In the genomic region with DNA sequence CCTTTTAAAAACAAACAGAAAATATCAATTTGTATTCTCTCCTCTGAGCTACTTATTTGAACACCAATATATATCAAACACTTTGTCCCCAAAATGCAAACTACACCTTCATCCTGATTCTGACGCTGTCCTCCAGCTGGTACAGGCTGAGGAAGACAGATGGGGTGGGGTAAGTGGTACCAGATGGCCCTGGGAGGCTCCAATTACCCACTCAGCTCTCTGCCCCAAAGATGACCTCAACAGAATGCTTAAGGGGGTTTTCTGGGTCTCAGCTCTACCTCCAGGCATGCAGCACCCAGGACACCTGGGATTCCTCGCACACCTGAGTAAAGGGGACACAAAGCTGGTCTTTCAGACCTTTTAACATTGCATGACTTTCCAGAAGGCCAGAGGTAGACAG, we compare ENCODE assay signal across 12 mouse cellular contexts. TPM values are rescaled to one million over a fixed set of nuclear protein-coding genes. Genes with fewer than 3 reads are reported as not detected.
DNase-seq lines count a peak whose midpoint lies in the region; ATAC-seq and TF ChIP-seq lines count a peak whose summit lies in the region.
"Had no signal": no experiment of that assay in that cellular context is flagged by ENCODE, and none has a peak within 500 bp of the region (broad histone marks: within the 10 kb centered on the region; RNA-seq: fewer than 3 reads in every experiment).

No protein-coding gene starts in this region.

- WGBS in embryonic facial prominence, embryonic 14.5 days, result 17% methylated on average over 2 of the region's 2 CpGs
- WGBS in neural tube, embryonic 11.5 days, result 27% methylated on average over 2 of the region's 2 CpGs

- no peaks in the 10 kb centered on the region for H3K9me3 ChIP-seq in megakaryocyte, embryonic 14.5 days
- no peaks in the 10 kb centered on the region for H3K9me3 ChIP-seq in embryonic facial prominence, embryonic 14.5 days (ENCODE audit: control insufficient read depth, low read length)
- H3K9me3 ChIP-seq in neural tube, embryonic 11.5 days (ENCODE audit: control insufficient read depth, low read length), result no peaks in the 10 kb centered on the region
- H3K9me3 ChIP-seq: liver, embryonic 12.5 days had no signal

- H3K27me3 ChIP-seq in megakaryocyte, embryonic 14.5 days (replicated peaks), result no peaks in the 10 kb centered on the region
- H3K27me3 ChIP-seq in embryonic facial prominence, embryonic 14.5 days (replicated peaks; ENCODE audit: control insufficient read depth, insufficient read depth, low read length), result no peaks in the 10 kb centered on the region
- H3K27me3 ChIP-seq in neural tube, embryonic 11.5 days (ENCODE audit: control insufficient read depth, insufficient read depth, low read length), result no peaks in the 10 kb centered on the region
- H3K27me3 ChIP-seq: liver, embryonic 12.5 days had no signal

- DNase-seq in brain, adult 2 months (ENCODE audit: low read depth, low spot score), result peak; percentile 64
- peak; percentile 49 for DNase-seq in embryonic facial prominence, embryonic 14.5 days (ENCODE audit: low spot score)
- DNase-seq in neural tube, embryonic 11.5 days (ENCODE audit: low spot score), result peak; percentile 64
- DNase-seq in gastrocnemius, adult 2 months, result no peak
- DNase-seq in adrenal gland, postnatal 10 days, result no peak
- DNase-seq: cerebellum, adult 11-12 months; gastrocnemius, postnatal 25 days; lung, postnatal 36 days had no signal

- no peak overlapping the region for H3K4me2 ChIP-seq in embryonic facial prominence, embryonic 14.5 days (ENCODE audit: low read depth, low read length)
- no peak overlapping the region for H3K4me2 ChIP-seq in neural tube, embryonic 11.5 days (ENCODE audit: low read depth)
- H3K4me2 ChIP-seq: liver, embryonic 12.5 days had no signal

- peak overlapping the region; percentile 56 for H3K4me3 ChIP-seq in megakaryocyte, embryonic 14.5 days (replicated peaks)
- no peak overlapping the region for H3K4me3 ChIP-seq in embryonic facial prominence, embryonic 14.5 days (ENCODE audit: low read depth, low read length)
- H3K4me3 ChIP-seq in neural tube, embryonic 11.5 days (ENCODE audit: low read depth, low read length), result no peak overlapping the region
- H3K4me3 ChIP-seq in gastrocnemius, adult 2 months, result no peak overlapping the region
- H3K4me3 ChIP-seq: liver, embryonic 12.5 days had no signal

- intact Hi-C loops in gastrocnemius, adult 2 months (cut with DNase I), result no loop called here

- no peak for TF ChIP-seq CTCF in gastrocnemius, adult 2 months (IDR thresholded peaks at IDR 0.05)

- peaks cover 100% of the 10 kb centered on the region for H3K4me1 ChIP-seq in megakaryocyte, embryonic 14.5 days
- H3K4me1 ChIP-seq in embryonic facial prominence, embryonic 14.5 days (ENCODE audit: control insufficient read depth, insufficient read depth, low read length), result peaks cover 71% of the 10 kb centered on the region
- peaks cover 63% of the 10 kb centered on the region for H3K4me1 ChIP-seq in neural tube, embryonic 11.5 days (ENCODE audit: control insufficient read depth, insufficient read depth, low read length)

- no peak overlapping the region for H3K9ac ChIP-seq in embryonic facial prominence, embryonic 14.5 days (ENCODE audit: low read depth, low read length)
- no peak overlapping the region for H3K9ac ChIP-seq in neural tube, embryonic 11.5 days (ENCODE audit: low read length)
- H3K9ac ChIP-seq: liver, embryonic 12.5 days had no signal

- no peak overlapping the region for H3K27ac ChIP-seq in embryonic facial prominence, embryonic 14.5 days (replicated peaks; ENCODE audit: low read depth, low read length)
- 0 out of 2 replicates have a peak overlapping the region, but pooled peaks have one; percentile 24 for H3K27ac ChIP-seq in neural tube, embryonic 11.5 days (ENCODE audit: low read depth, low read length)
- H3K27ac ChIP-seq in gastrocnemius, adult 2 months, result no peak overlapping the region

- H3K36me3 ChIP-seq in megakaryocyte, embryonic 14.5 days (replicated peaks; ENCODE audit: low read length), result peaks cover 79% of the 10 kb centered on the region
- H3K36me3 ChIP-seq in embryonic facial prominence, embryonic 14.5 days (ENCODE audit: control insufficient read depth, insufficient read depth, low read length), result no peaks in the 10 kb centered on the region
- H3K36me3 ChIP-seq in neural tube, embryonic 11.5 days (ENCODE audit: control insufficient read depth, insufficient read depth, low read length), result no peaks in the 10 kb centered on the region

- no peak for ATAC-seq in megakaryocyte, adult 5-6 weeks (ENCODE audit: poor library complexity, severe bottlenecking)
- no peak for ATAC-seq in embryonic facial prominence, embryonic 14.5 days (ENCODE audit: low read depth)
- ATAC-seq in neural tube, embryonic 11.5 days (ENCODE audit: insufficient read depth, low FRiP score, low TSS enrichment), result no peak
- ATAC-seq: intestine, postnatal 0 days; liver, embryonic 12.5 days had no signal

RNA-seq across cellular contexts. Expression of gene Tspan14, which starts 13.9 kb away (rescaled TPM):
- 20.9 and 22.8 TPM in 2 replicates for polyA plus RNA-seq in megakaryocyte, embryonic 14.5 days (2012; ENCODE audit: insufficient read depth, low replicate concordance)
- 60.6 and 66.0 TPM in 2 replicates for total RNA-seq in megakaryocyte, adult 5-6 weeks (2015)
- total RNA-seq in megakaryocyte, adult 5-6 weeks (2017), result 72.4 and 76.5 TPM in 2 replicates
- polyA plus RNA-seq in embryonic facial prominence, embryonic 14.5 days (2014; fragmentation: Nextera tagmentation; extraction: Ambion mirVana), result 72.7 and 76.2 TPM in 2 replicates
- polyA plus RNA-seq in neural tube, embryonic 11.5 days (2014; fragmentation: Nextera tagmentation; extraction: Ambion mirVana), result 118 and 125 TPM in 2 replicates
- total RNA-seq in gastrocnemius, adult 2 months (2021), result 10 to 100 TPM; 11.0 to 16.8 TPM
- total RNA-seq in adrenal gland, postnatal 10 days (2021), result 10 to 100 TPM; 50.0 to 53.8 TPM

RNA-seq across cellular contexts. Expression of gene Sh2d4b, which starts 59.6 kb away (rescaled TPM):
- polyA plus RNA-seq in megakaryocyte, embryonic 14.5 days (2012; ENCODE audit: insufficient read depth, low replicate concordance), result 1.1 and 7.2 TPM in 2 replicates
- total RNA-seq in megakaryocyte, adult 5-6 weeks (2015), result 0.30 and 0.31 TPM in 2 replicates
- 0.18 and 0.28 TPM in 2 replicates for total RNA-seq in megakaryocyte, adult 5-6 weeks (2017)
- 1.8 and 1.9 TPM in 2 replicates for polyA plus RNA-seq in embryonic facial prominence, embryonic 14.5 days (2014; fragmentation: Nextera tagmentation; extraction: Ambion mirVana)
- polyA plus RNA-seq in neural tube, embryonic 11.5 days (2014; fragmentation: Nextera tagmentation; extraction: Ambion mirVana), result 1.5 and 1.6 TPM in 2 replicates
- total RNA-seq in gastrocnemius, adult 2 months (2021), result under 1 TPM; 0.20 to 0.41 TPM
- total RNA-seq in adrenal gland, postnatal 10 days (2021), result 1 to 10 TPM; 1.5 to 1.7 TPM
- polyA plus RNA-seq: intestine, postnatal 0 days had no signal

Comparison
In these comparisons a context has a peak if more than half of its experiments do, and no peak if none do; other contexts are left out.
1. DNase-seq: peak in brain, adult 2 months (single experiment), embryonic facial prominence, embryonic 14.5 days (single experiment) and neural tube, embryonic 11.5 days (single experiment); none in gastrocnemius, adult 2 months (single experiment) and adrenal gland, postnatal 10 days (single experiment).